Mouse (Mus musculus) lung, postnatal 0 days (tissue): ENCODE data around the gene Gm614.

Experiments used
- CTCF ChIP-seq: IDR thresholded peaks from 2 replicates; pipeline ENCODE4 v1.5.1; 2016; ENCODE audit warnings: antibody characterized with exemption, mild to moderate bottlenecking
- EP300 ChIP-seq: IDR thresholded peaks from 2 replicates; pipeline ENCODE4 v1.6.1; 2016; ENCODE audit warnings: antibody characterized with exemption, mild to moderate bottlenecking, control low read depth

DNA sequence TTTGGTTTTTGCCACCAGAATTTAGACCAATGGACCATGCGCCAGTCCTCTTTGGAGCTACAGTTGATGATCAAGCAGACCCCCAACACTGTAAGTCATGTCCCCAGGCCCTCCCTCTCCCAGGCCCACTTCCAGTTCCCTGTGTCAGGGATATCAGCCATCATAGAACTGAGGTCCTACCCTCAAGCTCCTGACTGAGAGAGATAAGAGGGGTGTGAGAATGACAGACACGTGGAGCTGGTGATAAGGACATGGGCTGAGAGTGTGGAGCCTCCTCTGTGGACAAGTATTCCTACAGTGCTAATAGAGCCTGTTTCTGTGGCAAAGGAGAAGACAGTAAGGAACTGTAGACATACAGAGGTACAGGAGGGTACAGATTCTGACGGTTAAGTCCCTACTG is 23.8 kb upstream of the Gm614 start:
- TF ChIP-seq CTCF (no peak), EP300 (no peak)
